Mouse (Mus musculus): ENCODE data around the gene Slc4a2. TPM values are rescaled to one million over a fixed set of nuclear protein-coding genes. Genes with fewer than 3 reads are reported as not detected.

Slc4a2 gene
- 20.1 to 60.8 TPM (median 32.2 TPM) in 3 replicates for total RNA-seq (2017)

DNA sequence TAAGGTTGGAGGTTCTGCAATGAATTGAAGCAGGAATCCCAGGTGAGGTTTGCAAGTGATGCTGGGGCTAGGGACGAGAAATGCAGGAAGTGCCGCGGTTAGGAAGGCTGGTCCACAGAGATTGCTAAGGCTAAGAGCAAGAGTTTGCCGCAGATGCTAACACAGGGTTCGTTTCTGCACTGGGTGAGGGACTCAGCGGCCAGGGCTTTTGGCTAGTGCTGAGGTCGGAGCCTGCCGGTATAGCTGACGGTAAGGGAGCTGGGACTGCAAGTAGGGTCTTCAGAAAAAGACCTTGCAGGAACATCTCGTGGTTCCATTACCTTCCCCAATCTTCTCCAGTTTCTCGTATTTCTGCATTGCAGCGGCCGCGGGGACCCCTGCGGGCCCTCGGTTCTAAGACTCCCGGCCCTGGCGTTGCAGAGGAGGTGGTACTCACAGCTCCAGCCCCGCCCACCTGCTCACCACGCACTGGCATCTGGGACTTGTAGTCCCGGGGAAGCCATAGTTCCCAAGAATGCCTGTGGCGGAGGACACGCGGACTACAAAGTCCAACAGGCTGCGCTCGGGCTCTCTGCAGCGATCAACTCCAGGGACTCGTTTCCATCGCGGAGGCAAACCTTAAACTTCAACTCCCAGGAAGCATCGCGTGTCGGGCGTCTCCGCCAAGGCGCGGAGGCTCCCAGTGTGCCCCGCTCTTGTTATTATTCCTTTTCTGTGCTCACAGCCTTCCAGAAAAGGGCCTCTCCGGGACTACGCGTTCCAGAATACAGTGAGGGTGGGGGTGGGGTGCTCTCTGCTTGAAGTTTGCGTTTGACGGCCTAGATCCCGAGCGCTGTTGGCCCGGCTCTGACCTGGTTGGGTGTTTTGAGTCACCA, at the start of gene Slc4a2, which contains the start of gene Cdk5:
TSS of gene Slc4a2 (plus strand) at position 709 of the 875 bp plus-strand sequence.
TSS of gene Cdk5 (minus strand) at position 402 of the 875 bp plus-strand sequence.
- peak; percentile 93 for ATAC-seq (replicated peaks; ENCODE audit: insufficient number of reproducible peaks, low FRiP score, low TSS enrichment, poor library complexity, severe bottlenecking)

- no peak for ATAC-seq (replicated peaks; ENCODE audit: insufficient number of reproducible peaks, low FRiP score, low TSS enrichment, poor library complexity, severe bottlenecking)
Observed at GRCm38 (mm10) chr5:24374216-24374615, 49.4 kb upstream of the Slc4a2 start.

DNA sequence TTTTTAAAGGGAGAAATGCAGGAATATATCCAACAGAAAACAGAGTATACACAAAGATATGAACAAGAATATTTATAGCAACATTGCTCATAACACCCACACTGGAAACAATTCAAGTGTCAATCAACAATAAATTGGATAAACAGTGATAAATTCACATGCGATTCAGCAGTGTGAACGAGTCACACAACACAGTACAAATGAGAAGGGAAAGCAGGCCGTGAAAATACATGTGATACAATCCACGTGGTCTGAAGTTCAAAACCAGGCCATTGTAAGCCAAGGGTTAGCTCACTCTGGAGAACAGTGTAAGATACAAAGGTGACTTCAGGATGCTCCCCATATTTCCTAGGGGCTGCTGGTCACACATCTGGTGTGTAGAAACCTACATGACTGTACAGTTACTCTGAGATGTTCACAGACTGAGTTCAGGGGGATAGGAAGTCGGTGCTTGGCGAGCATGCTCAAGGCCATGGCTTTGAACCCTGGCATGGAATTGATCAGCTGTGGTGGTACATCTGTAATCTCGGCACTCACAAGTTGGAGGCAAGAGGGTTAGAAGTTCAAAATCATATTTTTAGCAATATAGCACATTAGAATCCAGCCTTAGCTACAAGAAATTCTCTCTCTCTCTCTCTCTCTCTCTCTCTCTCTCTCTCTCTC, 48.8 kb upstream of the Slc4a2 start:
- no peak for ATAC-seq (replicated peaks; ENCODE audit: insufficient number of reproducible peaks, low FRiP score, low TSS enrichment, poor library complexity, severe bottlenecking)

- ATAC-seq (replicated peaks; ENCODE audit: insufficient number of reproducible peaks, low FRiP score, low TSS enrichment, poor library complexity, severe bottlenecking) = no peak
Observed at GRCm38 (mm10) chr5:24378700-24379099, 44.9 kb upstream of the Slc4a2 start.

GRCm38 (mm10) chr5:24379501-24379900, 44.1 kb upstream of the Slc4a2 start:
- ATAC-seq (replicated peaks; ENCODE audit: insufficient number of reproducible peaks, low FRiP score, low TSS enrichment, poor library complexity, severe bottlenecking) = no peak

DNA sequence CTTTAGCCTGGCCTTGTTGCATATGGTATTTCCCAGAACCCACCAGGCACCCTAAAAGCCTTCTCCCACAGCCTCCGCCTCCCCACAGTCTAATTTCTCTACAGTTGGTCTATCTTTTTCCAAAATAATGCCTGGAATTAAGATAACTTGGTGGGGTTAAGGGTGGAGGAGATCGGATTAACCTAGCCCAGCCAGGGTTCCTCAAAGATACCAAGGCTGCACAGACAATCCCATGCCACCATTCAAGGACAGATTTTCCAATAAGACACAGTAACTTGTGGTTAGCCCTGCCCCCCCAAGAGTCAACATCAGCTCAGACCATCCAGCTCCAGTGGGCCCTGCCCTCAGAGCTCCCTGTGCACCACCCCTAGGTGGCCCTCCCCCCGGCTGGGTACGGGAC, 43.1 kb upstream of the Slc4a2 start:
- ATAC-seq (replicated peaks; ENCODE audit: insufficient number of reproducible peaks, low FRiP score, low TSS enrichment, poor library complexity, severe bottlenecking) = no peak

- ATAC-seq (replicated peaks; ENCODE audit: insufficient number of reproducible peaks, low FRiP score, low TSS enrichment, poor library complexity, severe bottlenecking) = no peak
Observed at GRCm38 (mm10) chr5:24381486-24381885, 42.2 kb upstream of the Slc4a2 start.

- no peak for ATAC-seq (replicated peaks; ENCODE audit: insufficient number of reproducible peaks, low FRiP score, low TSS enrichment, poor library complexity, severe bottlenecking)
Observed at GRCm38 (mm10) chr5:24381988-24382387, 41.6 kb upstream of the Slc4a2 start.

GRCm38 (mm10) chr5:24383026-24383859, 40.4 kb upstream of the Slc4a2 start:
- ATAC-seq (replicated peaks; ENCODE audit: insufficient number of reproducible peaks, low FRiP score, low TSS enrichment, poor library complexity, severe bottlenecking) = peak; percentile 71

DNA sequence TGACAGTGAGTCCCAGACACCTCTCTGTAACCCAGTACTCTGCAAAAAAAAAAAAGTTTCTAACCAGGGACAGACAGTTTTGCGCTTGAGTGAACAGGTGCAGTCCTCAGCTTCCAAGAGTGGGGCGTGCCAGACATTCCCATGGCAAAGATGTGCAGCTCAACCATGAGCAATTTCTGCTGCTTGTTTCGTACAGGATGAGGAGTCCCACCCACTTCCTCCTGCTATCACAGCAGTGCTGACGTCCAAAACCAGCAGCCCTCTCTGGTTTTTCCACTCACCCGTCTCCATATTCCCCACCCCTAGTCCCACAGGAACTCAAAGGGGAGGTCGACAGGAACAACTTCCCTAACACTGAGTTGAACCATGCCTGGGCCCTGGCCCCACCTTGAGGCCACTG, 39.2 kb upstream of the Slc4a2 start:
- no peak for ATAC-seq (replicated peaks; ENCODE audit: insufficient number of reproducible peaks, low FRiP score, low TSS enrichment, poor library complexity, severe bottlenecking)

DNA sequence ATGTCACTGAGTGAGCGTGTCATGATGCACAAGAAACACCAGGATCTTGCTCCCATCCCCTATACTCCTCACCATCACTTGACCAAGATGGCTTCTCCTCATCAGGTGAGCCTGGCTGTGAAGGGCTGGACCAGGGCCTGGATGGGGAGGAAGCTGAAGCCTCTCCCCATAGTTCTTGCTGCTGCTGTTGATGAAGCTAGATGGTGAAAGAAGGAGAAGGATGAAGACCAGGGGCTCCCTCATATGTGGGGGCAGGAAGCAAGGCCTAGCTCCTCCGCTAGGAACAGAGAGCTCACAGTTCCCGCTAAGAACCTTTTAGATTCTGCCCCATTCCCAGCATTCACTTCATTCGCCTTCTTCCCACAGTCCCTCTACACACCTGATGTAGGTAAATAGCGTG, 38.3 kb upstream of the Slc4a2 start:
- ATAC-seq (replicated peaks; ENCODE audit: insufficient number of reproducible peaks, low FRiP score, low TSS enrichment, poor library complexity, severe bottlenecking) = no peak

- no peak for ATAC-seq (replicated peaks; ENCODE audit: insufficient number of reproducible peaks, low FRiP score, low TSS enrichment, poor library complexity, severe bottlenecking)
Observed at GRCm38 (mm10) chr5:24385887-24386550, 37.6 kb upstream of the Slc4a2 start.

DNA sequence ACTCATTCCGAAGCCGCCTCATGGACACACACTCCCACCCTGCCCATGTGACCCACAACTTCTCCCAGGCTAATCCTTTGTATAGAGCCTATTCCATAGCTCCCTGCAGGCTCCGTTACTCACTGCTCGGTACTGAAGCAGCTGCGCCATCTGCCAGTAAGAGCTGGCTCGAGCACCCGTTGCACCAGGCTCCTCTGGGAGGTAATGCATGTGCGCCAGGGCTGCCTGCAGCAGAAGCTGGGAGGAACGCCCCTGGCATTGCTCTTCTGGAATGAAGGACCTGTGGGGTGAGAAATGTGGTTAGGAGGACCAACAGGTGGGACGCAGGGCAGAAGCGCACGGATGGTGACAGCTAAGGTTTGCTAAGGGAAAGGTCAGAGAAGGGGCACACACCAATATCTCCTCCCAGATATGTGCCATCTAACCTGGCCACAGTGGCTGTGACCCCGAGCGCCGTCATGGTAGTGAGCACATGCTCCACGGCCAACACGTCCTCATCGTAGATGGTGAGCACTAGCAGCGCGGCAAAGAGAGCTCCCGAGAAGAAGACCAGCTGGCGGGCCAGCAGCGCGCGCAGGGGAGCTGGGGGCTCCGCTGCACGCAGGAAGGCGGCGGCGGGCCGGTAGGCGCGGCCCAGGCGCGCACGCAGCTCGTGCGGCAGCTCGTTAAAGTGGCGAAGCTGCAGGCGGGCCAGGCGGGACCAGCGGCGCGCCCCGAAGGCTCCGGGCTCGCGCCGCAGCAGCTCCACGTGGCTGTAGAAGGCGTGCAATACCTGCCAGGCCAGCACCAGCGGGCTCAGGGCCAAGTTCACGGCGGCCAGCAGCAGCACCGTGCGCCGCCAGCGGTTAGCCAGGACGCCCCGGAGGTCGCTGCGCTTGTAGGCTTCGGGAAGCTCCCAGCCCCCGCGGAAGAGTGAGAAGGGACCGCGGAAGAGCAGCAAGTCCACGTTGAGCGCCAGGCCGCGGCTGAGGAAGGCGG, 36.1 kb upstream of the Slc4a2 start:
- ATAC-seq (replicated peaks; ENCODE audit: insufficient number of reproducible peaks, low FRiP score, low TSS enrichment, poor library complexity, severe bottlenecking) = no peak

GRCm38 (mm10) chr5:24388246-24388915, 35.3 kb upstream of the Slc4a2 start:
- ATAC-seq (replicated peaks; ENCODE audit: insufficient number of reproducible peaks, low FRiP score, low TSS enrichment, poor library complexity, severe bottlenecking) = no peak

DNA sequence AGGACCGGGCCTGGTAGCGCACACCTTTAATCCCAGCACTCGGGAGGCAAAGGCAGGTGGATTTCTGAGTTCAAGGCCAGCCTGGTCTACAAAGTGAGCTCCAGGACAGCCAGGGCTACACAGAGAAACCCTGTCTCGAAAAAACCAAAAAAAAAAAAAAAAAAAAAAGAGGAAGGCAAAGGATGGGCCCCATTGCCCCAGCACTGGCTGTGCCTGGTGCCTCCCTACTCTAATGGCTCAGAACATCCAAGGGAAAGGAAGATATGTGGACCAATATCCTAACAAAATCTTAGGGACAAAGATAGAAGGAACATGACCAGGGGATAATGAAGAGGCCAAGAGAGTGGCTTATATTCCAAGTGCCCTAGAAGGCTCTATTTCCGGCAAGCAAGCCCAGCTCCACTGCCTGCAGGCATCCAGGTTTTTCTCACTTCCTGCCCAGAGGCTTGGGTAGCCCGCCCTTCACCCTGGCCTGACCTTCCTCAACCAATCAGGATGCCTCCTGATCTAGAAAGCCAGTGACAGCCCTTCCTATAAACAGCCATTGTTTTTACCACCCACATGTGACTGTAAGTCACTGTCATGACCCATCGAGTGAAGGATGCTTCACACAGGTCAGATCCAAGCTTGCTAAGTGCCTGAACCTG, 34.5 kb upstream of the Slc4a2 start:
- peak; percentile 53 for ATAC-seq (replicated peaks; ENCODE audit: insufficient number of reproducible peaks, low FRiP score, low TSS enrichment, poor library complexity, severe bottlenecking)

DNA sequence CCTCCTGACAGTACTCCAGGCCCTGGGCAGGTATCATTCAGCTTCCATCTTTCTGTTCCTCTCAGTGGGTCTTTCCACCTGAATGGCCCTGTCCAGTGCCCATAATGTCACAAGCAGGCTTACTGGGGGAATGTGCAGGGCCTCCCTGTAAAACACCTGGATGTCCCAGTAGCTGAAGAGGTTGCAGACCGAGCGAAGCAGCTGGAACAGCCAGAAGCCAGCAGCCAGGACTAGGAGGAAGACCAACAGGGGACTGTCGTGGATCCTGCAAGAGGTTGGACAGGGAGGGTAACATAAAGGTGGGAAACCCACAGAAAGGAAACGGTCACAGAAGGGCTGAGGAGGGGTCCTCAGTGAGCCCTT, 34.0 kb upstream of the Slc4a2 start:
- ATAC-seq (replicated peaks; ENCODE audit: insufficient number of reproducible peaks, low FRiP score, low TSS enrichment, poor library complexity, severe bottlenecking) = no peak

DNA sequence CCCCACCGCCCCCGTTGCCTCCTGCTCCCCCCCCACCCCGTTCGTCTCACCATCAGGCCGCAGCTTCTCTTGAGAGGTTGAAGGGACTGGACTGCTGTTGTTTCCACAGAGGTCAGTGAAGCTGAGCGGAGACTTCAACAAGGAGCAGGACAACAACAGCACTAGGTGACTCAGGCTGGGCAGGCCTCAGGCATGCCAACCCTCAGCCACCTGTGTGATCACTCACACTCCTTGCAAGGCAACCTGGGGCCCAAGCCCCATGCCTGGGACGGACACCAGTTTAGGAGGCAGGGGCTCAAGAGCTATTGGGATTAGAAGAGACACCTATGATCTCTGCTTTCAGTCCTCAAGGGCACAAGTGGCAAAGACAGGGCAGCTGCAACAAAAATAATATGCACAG, 31.8 kb upstream of the Slc4a2 start, which contains the start of gene Atg9b:
TSS of gene Atg9b (minus strand) at position 280 of the 400 bp plus-strand sequence.
- no peak for ATAC-seq (replicated peaks; ENCODE audit: insufficient number of reproducible peaks, low FRiP score, low TSS enrichment, poor library complexity, severe bottlenecking)

Measured in monocyte, adult 5-6 weeks (primary cell).